Mouse (Mus musculus): Measurements from ENCODE around the gene Tenm4. TPM values are rescaled to one million over a fixed set of nuclear protein-coding genes. Genes with fewer than 3 reads are reported as not detected.
A peak's percentile ranks its signal among the peaks of the same experiment; 100 is the strongest.

Gene Tenm4
- total and polyA plus RNA-seq, 3 experiments = 9.2 to 15.2 TPM; not detected in 1

DNA sequence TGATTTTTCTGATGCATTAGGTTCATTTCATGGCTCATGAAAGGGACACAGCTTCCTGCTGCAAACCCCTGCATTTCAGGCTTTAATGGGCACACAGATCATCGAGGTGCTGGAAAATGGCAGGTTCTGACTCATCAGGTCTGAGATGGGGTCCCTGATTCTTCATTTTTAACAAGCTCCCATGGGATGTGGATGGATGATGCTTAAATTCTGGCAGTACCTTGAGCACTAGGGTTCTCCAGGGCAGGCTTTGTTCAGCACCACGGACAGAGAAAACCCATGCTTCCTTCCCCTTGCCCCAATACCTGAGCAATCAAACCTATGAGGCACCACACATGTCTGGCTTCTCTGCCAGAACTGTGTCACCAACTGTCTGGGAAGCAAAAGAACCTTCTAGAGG lies 163.3 kb downstream of the Tenm4 start:
- no peak overlapping the region for H3K27ac ChIP-seq (ENCODE audit: control insufficient read depth, low read depth, low read length)
- no peaks in the 10 kb centered on the region for H3K36me3 ChIP-seq (ENCODE audit: control insufficient read depth in 1 of 2, insufficient read depth in 2 of 2, low read length in 2 of 2)
- H3K9ac ChIP-seq (ENCODE audit: control insufficient read depth, low read depth, low read length, poor library complexity, severe bottlenecking) = no peak overlapping the region
- peak; percentile 12 for DNase-seq (ENCODE audit: low read depth, low spot score)
- no peaks in the 10 kb centered on the region for H3K79me2 ChIP-seq (ENCODE audit: control insufficient read depth, insufficient read depth, low read length, poor library complexity)
- no peaks in the 10 kb centered on the region for H3K9me3 ChIP-seq (replicated peaks; ENCODE audit: insufficient read depth, low read length)
- H3K4me1 ChIP-seq (ENCODE audit: control insufficient read depth in 1 of 2, insufficient read depth in 2 of 2, low read length in 2 of 2) = no peaks in the 10 kb centered on the region
- no peak overlapping the region for H3K4me3 ChIP-seq (ENCODE audit: control insufficient read depth in 1 of 2, insufficient read depth in 1 of 2, low read depth in 2 of 2, low read length in 2 of 2)
- TF ChIP-seq MAX (IDR thresholded peaks at IDR 0.05; ENCODE audit: low read length) (no peak), MYB (IDR thresholded peaks at IDR 0.05; ENCODE audit: low read depth, low read length) (no peak), TBP (IDR thresholded peaks at IDR 0.05; ENCODE audit: low read depth, low read length) (no peak), MAFK (IDR thresholded peaks at IDR 0.05; ENCODE audit: borderline replicate concordance, low read depth, low read length) (no peak), TAL1 (IDR thresholded peaks at IDR 0.05; ENCODE audit: low read length) (no peak), ZNF384 (IDR thresholded peaks at IDR 0.05; ENCODE audit: low read depth, low read length) (no peak), NRF1 (IDR thresholded peaks at IDR 0.05; ENCODE audit: insufficient read depth, low read depth, low read length, poor library complexity, severe bottlenecking) (no peak)
- no peaks in the 10 kb centered on the region for H3K27me3 ChIP-seq (ENCODE audit: control insufficient read depth in 1 of 2, insufficient read depth in 2 of 2, low read length in 2 of 2)

DNA sequence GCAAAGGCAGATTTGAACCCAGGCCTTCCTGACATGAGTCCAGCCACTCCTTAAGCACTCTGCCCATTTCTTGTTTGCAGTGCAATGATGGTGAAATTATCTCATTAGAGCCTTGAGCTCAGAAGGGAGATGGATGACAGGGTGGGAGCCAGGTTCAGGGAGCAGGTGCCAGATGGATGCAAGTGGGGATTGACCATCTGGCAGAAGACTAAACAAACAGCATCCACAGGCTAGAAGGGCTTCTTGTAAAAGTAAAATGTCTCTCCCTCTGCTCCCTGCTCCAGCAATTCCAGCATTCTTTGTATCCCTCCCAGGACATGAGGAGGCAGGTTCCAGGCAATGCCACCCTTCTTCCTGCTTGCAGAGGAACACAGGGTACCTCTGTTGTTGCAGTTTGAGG lies 165.3 kb downstream of the Tenm4 start:
- DNase-seq (ENCODE audit: low read depth, low spot score) = no peak
- H3K27ac ChIP-seq (ENCODE audit: control insufficient read depth, low read depth, low read length) = no peak overlapping the region
- no peaks in the 10 kb centered on the region for H3K9me3 ChIP-seq (replicated peaks; ENCODE audit: insufficient read depth, low read length)
- no peak overlapping the region for H3K4me3 ChIP-seq (ENCODE audit: control insufficient read depth in 1 of 2, insufficient read depth in 1 of 2, low read depth in 2 of 2, low read length in 2 of 2)
- no peak overlapping the region for H3K9ac ChIP-seq (ENCODE audit: control insufficient read depth, low read depth, low read length, poor library complexity, severe bottlenecking)
- no peaks in the 10 kb centered on the region for H3K36me3 ChIP-seq (ENCODE audit: control insufficient read depth in 1 of 2, insufficient read depth in 2 of 2, low read length in 2 of 2)
- H3K4me1 ChIP-seq (ENCODE audit: control insufficient read depth in 1 of 2, insufficient read depth in 2 of 2, low read length in 2 of 2) = no peaks in the 10 kb centered on the region
- TF ChIP-seq SIN3A (IDR thresholded peaks at IDR 0.05; ENCODE audit: low read length) (no peak), ZNF384 (IDR thresholded peaks at IDR 0.05; ENCODE audit: low read depth, low read length) (no peak), ZMIZ1 (IDR thresholded peaks at IDR 0.05; ENCODE audit: low read depth, low read length) (no peak)
- no peaks in the 10 kb centered on the region for H3K27me3 ChIP-seq (ENCODE audit: control insufficient read depth in 1 of 2, insufficient read depth in 2 of 2, low read length in 2 of 2)
- no peaks in the 10 kb centered on the region for H3K79me2 ChIP-seq (ENCODE audit: control insufficient read depth, insufficient read depth, low read length, poor library complexity)

DNA sequence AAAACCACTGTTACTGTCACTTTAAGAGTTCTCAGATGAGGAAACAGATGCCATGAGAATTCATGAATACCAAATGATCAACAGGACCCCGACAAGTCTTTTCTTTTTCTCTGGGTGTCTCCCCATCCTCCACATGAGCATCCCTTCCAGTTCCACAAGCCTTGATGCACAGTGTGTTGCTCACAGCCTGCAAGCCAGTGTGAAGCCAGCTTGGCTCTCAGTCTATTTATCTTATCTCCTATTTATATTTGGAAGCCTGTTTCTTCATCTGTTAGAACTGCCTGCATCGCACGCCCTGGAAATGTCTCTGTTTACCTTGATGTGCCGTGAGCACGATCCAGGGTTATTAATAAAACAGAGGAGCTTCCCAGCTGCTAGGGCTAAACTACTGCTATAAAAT lies 169.8 kb downstream of the Tenm4 start:
- Histone ChIP-seq H3K9ac (ENCODE audit: control insufficient read depth, low read depth, low read length, poor library complexity, severe bottlenecking) (no peak overlapping the region), H3K27ac (ENCODE audit: control insufficient read depth, low read depth, low read length) (no peak overlapping the region), H3K9me3 (replicated peaks; ENCODE audit: insufficient read depth, low read length) (no peaks in the 10 kb centered on the region), H3K79me2 (ENCODE audit: control insufficient read depth, insufficient read depth, low read length, poor library complexity) (no peaks in the 10 kb centered on the region), H3K4me1 (ENCODE audit: control insufficient read depth in 1 of 2, insufficient read depth in 2 of 2, low read length in 2 of 2) (no peaks in the 10 kb centered on the region), H3K27me3 (ENCODE audit: control insufficient read depth in 1 of 2, insufficient read depth in 2 of 2, low read length in 2 of 2) (no peaks in the 10 kb centered on the region), H3K4me3 (ENCODE audit: control insufficient read depth in 1 of 2, insufficient read depth in 1 of 2, low read depth in 2 of 2, low read length in 2 of 2) (no peak overlapping the region), H3K36me3 (ENCODE audit: control insufficient read depth in 1 of 2, insufficient read depth in 2 of 2, low read length in 2 of 2) (no peaks in the 10 kb centered on the region)
- no peak for DNase-seq (ENCODE audit: low read depth, low spot score)
- TF ChIP-seq MYC (IDR thresholded peaks at IDR 0.05; ENCODE audit: low read depth, low read length) = no peak
- TF ChIP-seq TCF12 (IDR thresholded peaks at IDR 0.05; ENCODE audit: low read depth, low read length) = no peak
- TF ChIP-seq KAT2A (conservative IDR thresholded peaks at IDR 0.05; ENCODE audit: low read depth, low read length) = no peak
- TF ChIP-seq NELFE (IDR thresholded peaks at IDR 0.05; ENCODE audit: low read depth, low read length) = no peak
- no peak for TF ChIP-seq RCOR1 (IDR thresholded peaks at IDR 0.05; ENCODE audit: low read depth, low read length)
- TF ChIP-seq ZNF384 (IDR thresholded peaks at IDR 0.05; ENCODE audit: low read depth, low read length) = no peak
- no peak for TF ChIP-seq TBP (IDR thresholded peaks at IDR 0.05; ENCODE audit: low read depth, low read length)
- no peak for TF ChIP-seq MAFK (IDR thresholded peaks at IDR 0.05; ENCODE audit: borderline replicate concordance, low read depth, low read length)
- TF ChIP-seq EP300 (IDR thresholded peaks at IDR 0.05; ENCODE audit: low read depth in 1 of 2, low read length in 2 of 2) = no peak
- TF ChIP-seq USF2 (IDR thresholded peaks at IDR 0.05; ENCODE audit: borderline replicate concordance in 1 of 2, insufficient read depth in 1 of 2, low read depth in 1 of 2, low read length in 2 of 2) = no peak
- no peak for TF ChIP-seq MXI1 (IDR thresholded peaks at IDR 0.05; ENCODE audit: low read depth, low read length)
- TF ChIP-seq POLR2AphosphoS5 (IDR thresholded peaks at IDR 0.05; ENCODE audit: borderline replicate concordance, low read depth, low read length) = no peak
- TF ChIP-seq MEF2A (IDR thresholded peaks at IDR 0.05; ENCODE audit: extremely low read depth, insufficient replicate concordance, low read depth, low read length, poor library complexity, severe bottlenecking) = no peak
- no peak for TF ChIP-seq ZC3H11A (IDR thresholded peaks at IDR 0.05; ENCODE audit: low read depth, low read length)
- no peak for TF ChIP-seq BHLHE40 (IDR thresholded peaks at IDR 0.05; ENCODE audit: borderline replicate concordance, low read depth, low read length)
- no peak for TF ChIP-seq TAL1 (IDR thresholded peaks at IDR 0.05; ENCODE audit: low read length)
- TF ChIP-seq UBTF (IDR thresholded peaks at IDR 0.05; ENCODE audit: borderline replicate concordance, insufficient read depth, low read depth, low read length) = no peak
- TF ChIP-seq ELF1 (IDR thresholded peaks at IDR 0.05; ENCODE audit: low read depth, low read length) = no peak
- TF ChIP-seq MAX (IDR thresholded peaks at IDR 0.05; ENCODE audit: low read length) = no peak
- TF ChIP-seq CHD2 (IDR thresholded peaks at IDR 0.05; ENCODE audit: low read length) = no peak
